Mouse (Mus musculus) granulocyte monocyte progenitor cell, adult 5-6 weeks (primary cell): ENCODE data around the gene B9d2. TPM values are rescaled to one million over a fixed set of nuclear protein-coding genes. Genes with fewer than 3 reads are reported as not detected.

Experiments used
- ATAC-seq: replicated peaks from 2 replicates; pipeline ENCODE4 v1.8.0; 2016; ENCODE audit warnings: mild to moderate bottlenecking, moderate TSS enrichment, inconsistent platforms; ENCODE audit not compliant: poor library complexity, severe bottlenecking
- total RNA-seq, 2 experiments: library from RNA; stranded (forward) in 1 of 2; stranded (reverse) in 1 of 2; fragments of 200-712, 200-1000 nt in 1 of 2; fragments of >200 nt in 1 of 2; fragmentation: Nextera tagmentation in 1 of 2; gene quantifications; 2 replicates each; pipeline ENCODE4 v1.2.3; 2014 to 2017

The B9d2 gene
- total RNA-seq (2014; fragmentation: Nextera tagmentation) (49.7 and 53.8 TPM in 2 replicates), total RNA-seq (2017) (31.0 and 49.9 TPM in 2 replicates)

DNA sequence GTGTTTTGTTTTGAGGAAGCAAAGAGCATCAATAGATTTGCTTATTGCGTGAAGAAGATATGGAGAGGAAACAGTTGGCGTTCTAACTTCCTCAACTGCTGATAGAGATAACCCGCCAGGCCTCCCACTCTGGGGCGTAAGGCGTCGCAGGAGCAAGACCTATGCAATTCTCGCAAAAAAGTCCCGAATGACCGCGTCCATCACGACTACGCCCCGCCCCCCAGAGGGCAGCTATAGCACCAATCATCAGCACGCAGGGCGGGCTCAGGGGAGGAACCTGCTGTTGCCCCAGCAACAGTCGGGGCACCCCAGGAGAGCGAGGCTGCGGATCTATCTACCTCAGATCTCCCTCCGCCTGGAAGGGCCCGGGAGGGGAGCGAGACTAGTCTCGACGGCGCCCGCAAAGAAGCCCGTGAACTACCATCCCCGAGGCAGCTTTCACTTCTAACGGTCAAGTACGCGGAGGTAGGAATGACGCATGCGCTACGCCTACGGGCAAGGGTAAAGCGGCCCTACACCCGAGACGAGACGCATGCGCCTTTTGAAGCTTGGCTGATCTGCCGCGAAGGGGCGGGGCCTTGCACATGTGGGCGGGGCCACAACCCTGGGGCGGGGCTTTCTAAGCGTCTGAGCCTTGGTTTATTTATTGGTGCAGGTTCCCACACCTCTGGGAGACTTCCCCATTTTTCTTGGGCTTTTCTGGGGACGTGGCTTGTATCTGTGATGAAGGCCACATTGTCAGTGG is at the start of gene B9d2:
TSS of gene B9d2 (plus strand) at position 267 of the 745 bp plus-strand sequence.
- peak; percentile 64 for ATAC-seq

DNA sequence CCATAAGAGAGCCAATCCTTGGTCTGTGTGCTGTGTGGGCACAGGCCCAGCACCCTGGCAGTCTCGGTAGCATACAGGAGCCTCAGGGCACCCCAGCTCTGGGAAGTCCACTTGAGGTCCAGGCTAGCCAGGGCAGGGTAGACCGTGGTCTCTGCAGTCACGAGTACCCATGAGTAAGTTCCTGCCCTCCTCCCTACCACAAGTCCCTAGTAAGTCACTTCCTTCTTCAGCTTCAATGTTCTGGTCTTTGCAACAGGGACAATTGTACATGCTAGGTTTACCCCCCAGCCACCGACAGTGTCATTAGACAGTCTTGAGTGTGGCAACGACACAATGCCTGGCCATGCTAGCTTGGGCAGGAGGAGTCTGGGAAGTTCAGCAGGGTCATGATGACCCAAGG is 47.9 kb upstream of the B9d2 start:
- ATAC-seq: peak; percentile 87

DNA sequence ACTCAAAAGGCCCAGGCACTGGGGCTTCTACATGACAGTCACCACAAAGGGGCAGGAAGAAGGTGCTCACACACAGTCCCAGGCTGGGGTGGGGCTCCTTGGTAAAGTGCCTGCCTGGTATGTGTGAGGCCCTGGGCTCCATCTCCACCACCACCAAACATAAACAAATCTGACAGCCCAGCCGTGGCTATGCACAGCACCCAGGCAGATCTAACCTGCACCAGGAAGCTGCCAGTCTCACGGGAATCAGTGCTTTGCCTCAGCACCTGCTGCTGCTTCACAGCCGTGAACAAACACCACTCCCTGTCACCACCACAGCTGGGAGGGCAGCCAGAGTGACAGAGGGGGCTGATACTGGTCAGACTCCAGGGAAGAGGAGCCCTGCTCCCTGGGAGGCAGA is 44.2 kb upstream of the B9d2 start:
- no peak for ATAC-seq

DNA sequence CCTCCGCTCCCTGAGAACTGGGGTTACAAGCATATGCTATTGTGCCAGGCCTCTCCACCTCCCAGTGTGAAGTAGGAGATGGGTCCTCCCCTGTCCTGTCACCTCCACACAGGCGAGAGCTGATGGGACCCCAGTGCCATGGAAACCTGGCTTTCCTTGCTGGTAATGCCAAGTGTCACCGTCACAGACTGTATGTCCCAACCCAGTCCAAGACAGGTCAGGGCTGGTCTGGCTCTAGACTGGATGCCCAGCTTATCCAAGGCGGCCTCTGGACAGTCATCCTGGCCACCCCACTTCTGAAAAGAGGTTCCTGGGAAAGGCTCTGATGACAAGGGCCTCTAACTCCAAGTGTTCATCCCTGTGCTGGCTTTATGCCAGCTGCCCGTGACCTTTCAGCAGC is 43.5 kb upstream of the B9d2 start:
- ATAC-seq: no peak

DNA sequence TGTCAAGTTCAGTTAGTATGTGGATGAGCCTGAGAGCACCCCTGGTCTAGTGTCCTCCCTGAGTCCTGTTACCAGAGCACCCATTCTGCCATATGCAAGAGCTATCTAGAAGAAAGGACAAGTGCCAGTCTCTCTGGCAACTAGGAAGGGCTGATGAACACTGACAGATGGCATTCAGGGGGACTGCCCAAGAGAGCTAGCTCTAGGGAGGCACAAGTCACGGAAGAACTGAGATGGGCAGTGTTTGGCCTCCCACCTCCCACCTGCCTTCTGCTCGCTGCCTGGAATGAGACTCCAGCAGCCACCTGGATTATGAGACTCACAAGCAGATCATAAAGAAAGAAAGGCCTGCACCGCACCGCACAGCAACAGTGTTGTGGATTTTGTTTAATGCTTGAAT is 40.8 kb upstream of the B9d2 start:
- ATAC-seq: no peak

DNA sequence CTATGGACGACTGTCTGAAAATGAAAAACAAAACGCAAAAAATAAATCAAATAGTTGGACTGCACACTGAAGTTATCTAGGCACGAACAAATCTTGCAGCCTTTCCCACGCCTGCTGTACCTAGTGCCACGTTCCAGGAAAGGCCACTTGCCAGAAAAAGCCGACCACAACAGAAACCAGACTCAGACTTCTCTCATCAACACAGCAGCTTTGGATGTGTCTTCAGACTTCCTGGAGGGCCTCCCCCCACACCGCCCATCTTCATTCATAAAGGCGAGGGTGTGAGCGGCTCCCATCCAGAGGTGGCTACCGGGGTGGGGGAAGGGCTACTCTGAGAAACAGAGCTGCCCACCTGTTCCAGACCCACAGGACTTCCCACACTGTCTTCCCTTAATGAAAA is 36.4 kb upstream of the B9d2 start:
- ATAC-seq: peak; percentile 18; the same call in 1 of the 2 replicates

DNA sequence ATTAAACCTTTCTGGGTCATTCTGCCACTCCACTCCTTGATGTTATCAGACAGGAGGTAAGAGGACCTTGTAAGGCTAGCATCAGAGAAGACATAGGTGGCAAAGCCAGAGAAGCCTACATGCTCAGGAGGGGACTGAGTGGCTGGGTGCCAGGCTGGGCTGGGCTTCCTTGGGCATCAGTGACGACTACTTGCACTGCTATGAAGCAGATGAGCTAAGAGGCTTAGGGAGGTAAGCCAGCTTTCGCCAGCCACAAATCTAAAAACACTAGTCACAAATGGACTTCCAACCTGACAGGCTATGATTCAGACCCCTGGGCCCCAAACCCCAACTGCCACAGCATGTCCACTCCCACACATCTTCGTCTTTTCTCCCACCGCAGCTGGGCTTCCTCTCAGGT is 35.9 kb upstream of the B9d2 start:
- ATAC-seq: peak; percentile 57

DNA sequence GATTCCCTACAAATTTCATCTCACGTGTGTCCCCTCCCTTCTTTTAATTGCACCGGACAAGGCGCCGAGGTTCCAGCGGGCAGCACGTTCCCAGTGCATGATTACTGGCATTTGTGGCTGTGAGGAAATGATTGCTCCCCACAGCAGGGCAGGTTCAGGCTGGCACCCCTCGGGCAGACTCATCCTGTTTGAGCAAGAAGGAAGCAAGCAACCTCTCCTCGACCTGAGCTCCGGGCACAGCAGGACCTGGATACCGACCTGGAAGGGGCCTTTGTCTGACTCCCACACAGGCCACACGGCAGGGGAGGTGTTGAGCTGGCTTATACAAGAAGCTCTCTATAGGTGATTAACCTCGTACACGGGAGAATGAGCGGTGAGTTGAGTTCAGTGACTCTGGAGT is 35.5 kb upstream of the B9d2 start:
- peak; percentile 51 for ATAC-seq

DNA sequence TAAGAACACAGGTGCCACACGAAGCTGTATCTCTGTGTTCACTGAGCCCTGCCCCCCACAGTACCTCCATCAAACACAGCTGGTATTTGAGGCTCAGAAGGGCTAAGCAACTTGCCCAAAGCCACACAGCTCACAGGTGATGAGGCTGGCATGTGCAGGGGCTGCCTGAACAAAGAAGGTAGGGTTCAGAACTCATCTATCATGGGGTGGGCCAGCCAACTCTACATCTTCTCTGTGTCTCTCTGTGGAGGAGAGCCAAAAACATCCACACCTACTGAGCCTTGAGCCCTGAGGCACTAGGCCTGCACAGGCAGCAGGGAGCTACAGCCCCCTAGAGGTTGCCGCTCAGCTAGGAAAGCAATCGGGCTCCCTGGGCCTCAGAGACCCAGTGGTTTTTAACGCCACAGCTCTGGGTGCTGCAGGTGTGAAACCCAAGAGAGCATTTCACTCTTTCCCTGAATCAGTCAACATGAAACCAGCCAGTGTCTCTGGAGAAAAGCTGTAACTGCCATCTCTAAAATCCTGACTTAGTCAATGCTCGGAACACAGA is 32.9 kb upstream of the B9d2 start:
- ATAC-seq: no peak

DNA sequence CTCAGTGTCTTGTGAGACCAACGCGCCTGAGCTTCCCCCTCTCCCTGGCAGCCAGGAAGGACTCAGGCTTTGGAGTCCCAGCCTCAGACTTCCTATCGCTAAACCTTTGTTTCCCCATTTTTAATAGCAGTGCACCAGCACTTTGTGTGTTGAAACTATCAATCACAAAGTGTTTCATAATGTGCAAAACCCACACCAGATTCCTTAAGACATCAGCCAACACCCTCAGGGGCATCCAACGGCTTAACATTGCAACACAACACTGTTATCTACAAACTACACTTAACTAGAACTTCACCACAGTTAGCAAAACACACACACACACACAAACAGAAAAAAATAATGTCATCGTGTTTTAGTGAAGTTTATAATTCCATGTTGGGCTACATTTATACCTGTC is 30.7 kb upstream of the B9d2 start:
- ATAC-seq: peak; percentile 61

DNA sequence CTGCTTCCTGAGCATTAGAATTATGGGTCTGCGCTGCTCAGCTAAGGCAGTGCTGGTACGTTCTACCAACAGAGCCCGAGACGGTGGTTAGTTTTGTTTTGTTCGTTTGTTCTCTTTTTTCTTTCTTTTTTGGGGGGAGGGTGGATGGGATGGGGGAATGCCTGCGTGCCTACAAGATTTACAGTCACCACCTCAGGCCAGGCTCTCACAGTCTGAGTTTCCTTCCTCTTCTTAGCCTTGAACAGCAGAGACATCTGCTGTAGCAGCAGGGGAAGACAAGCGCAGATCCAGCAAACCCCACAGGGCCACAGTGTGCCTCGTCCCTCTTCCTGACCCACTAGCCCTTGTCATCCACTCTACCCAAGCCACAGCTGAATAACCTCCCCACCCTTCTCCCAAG is 29.3 kb upstream of the B9d2 start:
- peak; percentile 62 for ATAC-seq

DNA sequence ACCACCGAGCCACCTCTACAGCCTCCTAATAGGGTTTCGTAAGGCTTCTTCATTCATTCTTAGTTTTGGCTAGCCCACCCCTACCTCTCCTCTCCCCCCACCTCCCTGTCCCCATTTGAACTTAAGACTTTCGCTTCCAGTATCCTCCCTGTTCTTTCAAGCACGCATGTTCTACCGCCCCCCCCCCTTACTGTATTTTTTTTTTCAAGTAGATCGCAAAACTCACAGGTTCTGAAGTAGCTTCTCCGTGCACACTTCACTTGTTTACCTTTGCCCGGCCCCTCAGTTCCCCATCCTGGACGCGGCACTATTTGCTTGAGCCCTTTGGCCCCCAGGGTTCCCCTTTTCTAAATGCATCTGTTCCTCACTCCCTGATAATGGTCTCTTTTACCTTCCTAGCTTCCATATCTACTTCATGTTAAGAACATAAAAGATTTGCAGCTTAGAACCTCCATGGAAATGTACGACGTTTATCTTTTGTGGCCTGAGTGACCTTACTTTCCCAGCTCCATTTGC is 28.3 kb upstream of the B9d2 start:
- 0 out of 2 replicates have a peak, but pooled peaks have one; percentile 14 for ATAC-seq

DNA sequence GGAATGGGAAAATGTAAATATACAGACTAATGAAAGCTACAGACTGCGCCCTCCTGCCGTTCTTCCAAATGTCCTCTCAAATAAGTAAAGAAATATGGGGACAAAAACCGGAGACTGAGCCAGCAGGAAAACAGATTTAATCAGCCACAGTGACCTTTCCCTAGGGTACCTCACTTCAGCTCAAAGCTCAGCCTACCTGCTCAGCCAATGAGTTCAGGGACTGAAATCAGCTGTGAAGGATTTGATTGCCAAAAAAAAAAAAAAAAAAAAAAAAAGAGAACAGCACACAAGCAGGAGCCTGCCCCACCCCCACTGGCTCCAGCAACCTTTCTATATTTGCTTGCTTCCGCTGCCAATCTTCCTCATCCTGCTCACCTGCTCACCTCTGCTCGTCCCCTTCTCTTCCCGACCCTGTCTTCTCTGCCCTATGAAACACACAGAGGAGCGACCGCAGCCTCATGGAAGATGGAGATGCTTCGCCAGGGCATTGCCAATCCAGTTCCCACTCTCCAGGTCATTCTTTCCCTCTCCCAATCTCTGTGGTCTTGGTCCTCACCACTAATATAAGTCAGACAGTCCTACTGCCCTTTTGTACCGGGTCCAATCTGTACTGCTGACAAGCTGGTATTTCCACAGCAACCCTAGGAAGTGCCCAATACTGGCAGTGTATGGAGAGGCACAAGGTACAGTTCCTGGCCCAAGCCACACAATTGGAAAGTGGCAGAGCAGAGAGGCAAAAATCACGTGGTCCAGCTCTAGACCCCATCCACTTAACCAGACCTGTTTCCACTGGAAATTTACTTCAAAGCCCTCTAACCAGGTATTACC is 24.8 kb upstream of the B9d2 start:
- no peak for ATAC-seq

DNA sequence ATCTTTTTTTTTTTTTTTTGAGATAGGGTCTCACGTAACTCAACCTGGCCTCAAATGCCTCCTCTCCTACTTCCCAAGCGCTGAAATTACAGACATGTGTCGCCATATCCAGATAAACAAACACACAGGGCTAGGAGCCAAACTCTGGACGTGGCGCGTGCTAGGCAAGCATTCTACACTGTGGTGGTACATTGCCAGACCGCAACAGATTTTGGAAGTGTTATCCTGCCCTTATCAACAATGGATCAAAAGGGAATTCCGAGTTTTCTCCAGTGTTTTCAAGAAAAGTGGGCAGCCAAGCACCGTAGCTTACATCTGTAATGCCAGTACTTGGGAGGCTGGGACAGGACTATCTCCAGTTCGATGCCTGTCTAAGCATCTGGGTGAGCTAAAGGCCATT is 22.8 kb upstream of the B9d2 start:
- no peak for ATAC-seq

DNA sequence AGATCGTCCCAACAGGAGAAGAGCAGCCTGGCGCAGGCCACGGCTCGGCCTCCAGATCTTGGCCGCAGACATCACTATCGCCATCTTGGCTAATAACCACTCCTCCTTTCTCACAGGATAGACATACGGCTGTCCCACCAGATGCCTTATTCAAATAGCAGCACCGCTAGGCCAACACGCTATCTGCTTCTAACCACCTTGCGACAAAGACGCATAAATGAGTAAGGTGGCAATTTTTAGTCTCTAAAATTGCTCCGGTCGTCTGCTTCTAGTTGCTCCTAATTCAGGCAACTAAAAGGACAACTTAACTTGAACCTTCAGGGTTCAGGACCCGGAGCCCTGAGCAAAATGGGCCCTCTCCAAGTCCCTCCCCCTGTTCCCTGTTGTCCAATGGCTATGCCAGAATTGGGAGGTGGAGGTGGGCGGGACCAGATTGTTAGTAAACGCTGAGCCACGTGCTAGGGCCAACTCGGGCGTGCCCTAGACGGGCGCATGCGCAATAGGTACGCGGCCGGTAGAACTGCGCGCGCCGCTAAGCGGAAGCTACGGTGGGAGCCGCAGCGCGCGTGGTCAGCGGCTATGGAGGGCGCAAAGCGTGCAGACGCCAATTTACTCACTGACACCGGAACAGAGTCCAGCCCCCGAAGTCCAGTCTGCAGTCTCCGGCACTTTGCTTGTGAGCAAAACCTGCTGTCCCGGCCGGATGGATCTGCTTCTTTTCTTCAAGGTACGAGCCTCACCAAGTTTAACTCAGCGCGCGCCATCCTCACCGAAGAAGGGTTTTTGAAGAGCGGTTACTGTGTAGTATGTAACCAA is 21.7 kb upstream of the B9d2 start, which contains the start of the genes Bckdha and Exosc5:
TSS of gene Bckdha (minus strand) at position 325 of the 816 bp plus-strand sequence.
TSS of gene Exosc5 (plus strand) at position 508 of the 816 bp plus-strand sequence.
- ATAC-seq: peak; percentile 94

DNA sequence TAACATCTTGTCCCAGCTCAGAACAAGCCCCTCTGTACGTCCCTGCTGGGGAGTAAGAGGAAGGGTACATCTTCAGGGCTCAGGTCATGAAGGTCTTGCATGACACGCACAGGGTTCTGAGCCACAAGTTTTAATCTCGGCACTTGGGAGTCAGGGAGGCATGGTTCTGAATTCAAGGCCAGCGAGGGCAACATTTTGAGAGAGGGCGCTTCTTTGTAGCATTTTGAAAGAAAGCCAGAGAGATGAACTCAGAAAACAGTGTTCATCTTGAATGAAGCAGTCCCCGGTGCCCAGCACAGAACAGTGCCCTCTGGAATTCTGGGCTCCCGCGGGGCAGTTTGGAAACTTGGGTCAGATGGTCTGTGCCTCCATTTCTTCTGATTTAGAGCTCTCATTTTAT is 14.2 kb upstream of the B9d2 start:
- no peak for ATAC-seq

DNA sequence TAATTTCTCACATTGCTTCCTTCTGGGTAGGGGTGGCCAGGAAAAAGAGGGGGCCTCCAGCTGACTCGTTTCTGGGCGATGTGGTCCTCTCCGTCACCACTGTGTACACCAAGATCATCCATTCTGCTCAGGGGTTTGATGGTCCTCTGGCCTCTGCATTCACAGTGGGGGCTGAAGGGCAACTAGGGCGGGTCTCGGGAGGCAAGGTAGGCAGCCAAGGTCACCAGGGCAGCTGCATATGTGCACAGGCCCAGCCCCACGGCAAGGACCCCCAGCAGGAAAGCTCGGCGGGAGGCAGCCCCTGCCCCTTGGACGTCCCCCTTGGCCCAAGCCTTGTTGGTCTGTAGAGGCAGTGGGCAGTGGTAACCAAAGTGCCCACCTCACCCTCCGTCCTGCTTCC is 11.4 kb upstream of the B9d2 start:
- ATAC-seq: no peak

DNA sequence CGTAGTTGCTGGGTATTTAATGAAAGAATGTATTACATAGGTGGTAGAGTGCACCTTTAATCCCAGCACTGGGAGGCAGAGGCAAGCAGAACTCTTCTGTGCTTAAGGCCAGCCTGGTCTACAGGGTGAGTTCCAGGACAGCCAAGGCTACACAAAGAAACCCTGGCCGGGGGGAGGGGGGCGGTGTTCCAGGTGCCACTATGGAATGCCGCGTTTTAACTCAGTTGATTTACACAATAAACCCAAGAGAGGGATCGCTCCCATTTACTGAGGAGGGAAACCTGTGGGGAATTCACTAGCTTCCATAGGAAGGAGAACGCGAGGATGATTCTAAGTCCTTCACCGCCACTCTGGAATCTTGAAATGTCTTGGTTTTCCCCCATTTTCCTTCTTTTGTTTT is 10.9 kb upstream of the B9d2 start:
- no peak for ATAC-seq

DNA sequence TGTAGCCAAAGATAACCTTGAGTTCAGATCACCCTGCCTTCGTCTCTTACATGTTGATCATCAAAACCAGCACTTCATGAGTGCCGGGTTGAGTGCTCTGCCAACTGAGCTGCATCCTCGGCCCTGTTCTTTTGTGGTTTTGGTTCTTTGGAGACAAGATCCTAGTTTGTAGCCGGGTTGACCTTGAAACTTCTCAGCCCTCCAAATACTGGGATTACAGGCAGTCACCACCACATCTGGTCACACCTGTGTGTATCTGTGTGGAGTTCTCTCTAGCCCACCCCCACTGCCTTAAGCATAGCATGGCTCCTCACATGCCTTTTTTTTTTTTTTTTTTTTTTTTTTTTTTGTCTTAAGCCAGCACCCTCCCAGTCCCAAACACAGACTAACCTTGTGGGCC is 10.5 kb upstream of the B9d2 start:
- no peak for ATAC-seq

DNA sequence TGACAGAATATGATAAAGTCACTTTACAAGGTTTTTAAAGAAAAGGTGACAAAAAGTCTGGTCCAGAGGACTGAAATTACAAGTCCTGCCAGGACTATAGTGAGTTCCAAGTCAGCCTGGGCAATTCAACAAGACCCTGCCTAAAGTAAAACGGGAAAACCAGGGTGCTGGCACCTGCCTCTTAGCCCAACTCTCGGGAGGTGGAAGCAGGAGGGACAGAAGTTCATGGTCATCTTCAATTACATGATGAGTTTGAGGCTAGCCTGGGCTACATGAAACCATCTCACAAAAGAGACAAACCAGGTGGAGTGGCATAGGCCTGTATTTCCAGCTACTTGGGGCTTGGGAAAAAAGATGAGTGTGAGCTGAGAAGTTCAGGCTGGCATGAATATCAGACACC is 8.9 kb upstream of the B9d2 start:
- no peak for ATAC-seq
